Mouse (Mus musculus) left cerebral cortex, postnatal 36 days (tissue): ENCODE measurements around the gene Engase. TPM values are rescaled to one million over a fixed set of nuclear protein-coding genes. Genes with fewer than 3 reads are reported as not detected.

Experiments used
- DNase-seq, 2 experiments: peaks; one replicate each; pipeline ENCODE4 v3.0.0; 2021 to 2022; ENCODE audit warnings: low spot score in 2 of 2, mixed read lengths in 1 of 2
- intact Hi-C: fragments of 180-260 bp; cut with DNase I; formaldehyde crosslinking; loops from one replicate; pipeline ENCODE4 v1.15.1; 2025
- total RNA-seq, 2 experiments: library from RNA; stranded (reverse); gene quantifications; 2 replicates each; pipeline ENCODE4 v1.2.3; 2021

The Engase gene
- total RNA-seq, result 10 to 100 TPM; 10.8 to 11.1 TPM

DNA sequence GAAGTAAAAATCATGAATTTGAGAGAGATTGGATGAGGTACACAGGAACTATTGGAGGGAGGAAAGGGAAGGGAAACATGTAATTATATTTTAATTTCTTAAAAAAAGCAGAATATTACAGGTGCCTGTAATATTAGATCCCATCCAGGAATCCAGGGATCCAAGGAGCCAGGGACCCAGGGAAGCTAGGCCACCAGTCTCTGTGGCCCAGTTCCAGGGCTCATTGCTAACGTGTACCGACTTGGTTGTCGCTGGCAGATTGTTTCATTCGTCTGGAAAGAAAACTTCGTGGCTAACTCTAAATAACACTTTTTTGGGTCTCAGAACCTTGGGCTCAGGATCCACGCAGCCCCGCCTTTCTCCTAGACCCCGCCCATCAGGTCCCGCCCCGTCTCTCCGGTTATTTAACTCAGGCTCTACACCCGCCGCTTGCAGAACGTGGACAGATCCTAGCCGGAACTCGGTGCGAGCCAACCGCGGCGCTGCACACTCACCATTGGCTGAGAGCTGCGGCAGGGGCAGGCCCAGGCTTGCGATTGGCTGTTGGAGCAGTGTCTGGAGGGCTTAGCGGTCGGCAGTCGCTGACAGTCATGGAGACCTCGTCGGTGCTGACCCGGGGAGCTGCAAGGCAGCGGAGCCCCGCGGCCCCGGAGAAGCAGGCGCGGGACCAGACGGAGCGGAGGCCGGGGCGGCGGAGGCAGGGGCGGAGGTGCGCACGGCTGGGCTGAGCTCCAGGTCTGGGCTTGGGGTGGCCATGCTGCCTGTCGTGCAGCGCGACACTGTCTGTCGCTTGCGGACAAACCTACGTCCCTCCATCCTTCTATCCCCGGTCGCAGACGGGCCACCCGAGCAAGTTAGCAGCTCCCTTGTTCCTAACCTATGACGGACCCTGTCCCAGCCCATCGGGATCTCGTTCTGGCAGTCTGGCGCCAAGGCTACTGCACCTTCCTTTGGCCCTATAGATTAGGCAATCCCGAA lies at the start of gene Engase:
Gene Engase, plus strand, starts transcription at position 434 of the 978 bp plus-strand sequence.
- peak; percentile 97 to 98 for DNase-seq
- intact Hi-C loops, result no loop called here

GRCm38 (mm10) chr11:118427266-118427779 lies 49.3 kb upstream of the Engase start:
- intact Hi-C loops, result no loop called here
- no peak for DNase-seq

GRCm38 (mm10) chr11:118427986-118428385 lies 48.6 kb upstream of the Engase start, which contains the start of gene C1qtnf1:
Gene C1qtnf1 (plus strand): TSS chr11:118428203.
- DNase-seq, result no peak
- intact Hi-C loops, result no loop called here

DNA sequence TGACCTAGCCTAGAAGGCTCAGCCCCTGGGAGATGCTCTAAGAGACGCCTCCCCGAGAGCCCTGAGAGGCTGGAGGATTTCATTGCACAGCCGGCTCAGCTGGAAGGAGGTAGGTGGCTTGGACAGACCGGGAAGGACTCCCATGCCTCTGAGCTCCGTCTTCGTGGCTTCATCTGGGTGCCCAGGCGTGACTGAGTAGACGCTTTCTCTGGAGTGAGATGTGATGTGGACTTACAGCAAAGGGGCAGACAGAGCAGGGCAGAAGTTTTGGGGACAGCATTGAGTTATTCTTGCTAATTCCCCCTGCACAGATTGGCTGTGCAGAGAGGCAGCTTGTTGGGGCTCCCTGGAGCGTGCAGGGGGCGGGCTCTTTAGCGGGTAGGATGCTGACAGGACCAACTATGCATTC lies 48.2 kb upstream of the Engase start:
- DNase-seq, result no peak
- intact Hi-C loops, result no loop called here

GRCm38 (mm10) chr11:118428944-118429709 lies 47.5 kb upstream of the Engase start:
- DNase-seq, result no peak
- intact Hi-C loops, result no loop called here

DNA sequence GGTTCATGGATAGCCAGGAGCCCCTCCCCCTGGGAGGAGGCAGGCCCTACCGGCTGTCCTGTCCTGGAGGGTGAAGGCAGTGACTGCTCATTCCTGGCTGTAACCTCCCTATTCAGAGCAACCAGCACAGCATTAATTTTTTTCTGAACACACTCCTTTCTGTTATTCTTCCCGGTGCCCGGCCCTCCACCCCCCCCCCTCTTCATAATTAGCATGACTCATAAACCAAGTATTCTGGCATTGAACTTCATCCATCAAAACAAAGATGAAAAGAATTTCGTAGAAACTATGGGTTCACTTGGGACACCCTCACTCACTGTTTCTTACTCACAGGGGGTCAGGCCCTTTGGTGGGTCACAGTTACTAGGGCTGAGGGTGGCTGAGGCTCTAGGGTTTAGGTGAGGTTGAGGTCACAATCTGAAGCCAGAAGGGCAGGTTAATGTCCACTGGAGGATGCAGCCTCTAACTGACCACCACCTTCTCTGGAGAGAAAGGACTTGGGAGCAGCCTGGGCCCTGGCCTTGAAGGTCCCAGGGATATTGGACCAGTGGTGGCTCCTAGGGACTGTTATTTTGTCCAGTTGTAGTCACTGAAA lies 46.2 kb upstream of the Engase start:
- DNase-seq, result no peak
- intact Hi-C loops, result no loop called here

DNA sequence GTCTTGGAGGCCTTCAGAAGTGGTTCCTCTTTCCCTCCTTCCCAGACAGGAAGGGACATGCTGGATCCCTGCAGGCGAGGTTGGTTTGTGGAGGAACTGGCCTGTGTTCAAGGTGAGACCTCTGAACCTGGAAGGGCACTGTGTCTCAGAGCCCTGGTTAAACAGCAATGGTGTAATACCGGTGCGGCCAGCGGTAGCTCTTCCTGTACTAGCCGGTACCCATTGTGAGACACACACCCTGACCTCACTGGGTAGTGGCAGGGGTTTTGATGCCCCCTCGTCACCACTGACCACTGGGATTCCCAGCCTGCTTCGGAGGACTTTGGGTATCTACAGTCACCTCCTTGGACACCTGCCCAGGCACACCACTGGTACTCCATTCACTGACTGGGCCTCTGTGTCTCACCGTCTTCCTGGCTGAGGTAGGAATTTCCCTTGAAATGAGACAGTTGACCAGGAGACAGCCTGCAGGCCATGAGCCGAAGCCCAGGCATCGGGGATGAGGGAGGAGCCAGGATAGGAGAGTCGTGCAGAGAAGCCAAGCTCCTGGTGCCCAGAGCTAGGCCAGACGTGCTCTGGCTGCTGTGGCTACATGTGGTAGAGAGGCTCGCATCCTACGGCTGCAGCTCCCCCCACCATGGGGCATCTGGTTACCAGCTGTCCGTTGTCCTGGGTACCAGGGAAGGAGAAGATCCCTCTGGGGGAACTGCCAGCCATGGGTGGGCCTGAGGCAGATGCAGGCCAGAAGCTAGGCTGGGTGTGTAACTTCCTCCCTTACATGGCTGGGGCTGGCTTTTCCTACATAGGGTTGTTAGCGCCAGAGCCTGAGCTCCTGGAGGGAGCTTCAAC lies 45.3 kb upstream of the Engase start:
- intact Hi-C loops, result no loop called here
- DNase-seq, result no peak

DNA sequence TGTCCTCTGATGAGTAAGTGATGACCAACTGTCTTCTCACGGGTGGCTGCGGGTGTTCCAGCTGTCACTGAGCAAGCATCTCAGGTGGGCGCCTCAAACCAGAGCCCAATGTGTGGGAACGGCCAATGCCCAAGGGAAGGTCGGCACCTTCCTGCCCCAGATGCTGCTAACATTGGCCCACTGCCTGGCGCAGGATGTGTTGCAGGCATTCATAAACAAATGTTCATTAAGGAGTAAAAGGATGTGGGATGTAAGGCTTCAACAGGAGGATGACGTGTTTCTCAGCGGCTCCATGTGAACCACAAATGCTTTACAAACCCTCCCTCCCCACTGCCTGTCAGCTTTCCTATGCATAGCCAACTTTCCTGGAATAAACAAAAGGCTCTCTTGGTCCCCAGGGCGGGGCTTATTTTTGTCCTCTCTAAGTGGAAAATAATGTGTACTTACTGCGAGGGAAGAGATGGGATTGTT lies 43.2 kb upstream of the Engase start:
- intact Hi-C loops, result no loop called here
- no peak for DNase-seq

- intact Hi-C loops, result no loop called here
Observed at GRCm38 (mm10) chr11:118434093-118434492, 42.5 kb upstream of the Engase start.

GRCm38 (mm10) chr11:118436471-118436935 lies 40.1 kb upstream of the Engase start:
- intact Hi-C loops, result no loop called here
- DNase-seq, result no peak

More at GRCm38 (mm10) chr11:118434093-118434492, 42.5 kb upstream of the Engase start:
- DNase-seq, result no peak

- intact Hi-C loops, result no loop called here
- DNase-seq, result no peak
Observed at GRCm38 (mm10) chr11:118438665-118439414, 37.8 kb upstream of the Engase start.

- intact Hi-C loops, result loop anchor here (1.0 kb wide), 1 partner anchor 19 kb away; no protein-coding TSS in a partner anchor
- DNase-seq, result no peak
Observed at GRCm38 (mm10) chr11:118442691-118443090, 33.9 kb upstream of the Engase start.

DNA sequence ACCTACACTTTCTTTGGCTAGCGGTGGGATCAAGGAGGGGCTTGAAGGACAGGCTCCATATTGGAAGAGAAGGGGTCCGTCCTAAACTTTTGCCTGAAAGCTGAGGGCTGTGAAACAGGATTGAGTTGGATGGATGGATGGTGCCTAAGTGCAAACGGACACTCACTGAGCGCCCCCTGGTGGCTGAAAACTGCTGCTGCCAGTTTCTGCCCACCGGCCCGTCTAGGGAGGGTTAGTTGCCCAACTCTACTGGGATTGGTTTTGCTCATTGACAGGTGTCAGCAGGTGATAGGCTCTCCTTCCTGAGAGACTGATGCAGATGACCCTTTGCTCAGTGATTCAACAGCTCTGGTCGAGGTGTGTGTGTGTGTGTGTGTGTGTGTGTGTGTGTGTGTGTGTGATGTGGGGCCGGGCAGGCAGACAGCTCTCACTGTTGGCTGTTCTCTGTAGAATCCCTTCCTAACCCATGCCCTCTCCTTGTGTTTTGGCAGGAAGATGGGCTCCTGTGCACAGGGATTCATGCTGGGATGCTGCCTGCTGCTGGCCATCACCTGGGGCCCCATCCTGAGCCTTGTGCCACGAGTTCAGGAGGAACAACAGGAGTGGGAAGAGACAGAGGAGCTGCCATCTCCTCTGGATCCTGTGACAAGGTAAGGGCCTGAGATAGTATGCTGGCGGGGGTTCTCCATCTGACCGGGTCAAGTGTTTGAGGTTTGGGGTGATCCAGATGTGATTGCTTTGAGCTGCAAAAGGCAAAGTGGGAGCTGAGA lies 33.2 kb upstream of the Engase start:
- no peak for DNase-seq
- intact Hi-C loops, result loop anchor here (1.0 kb wide), 1 partner anchor 20 kb away; no protein-coding TSS in a partner anchor

- peak; percentile 55 to 58 for DNase-seq
- intact Hi-C loops, result loop anchor here (2.0 to 5.0 kb wide), 2 partner anchors 45 to 291 kb away; no protein-coding TSS in a partner anchor
Observed at GRCm38 (mm10) chr11:118445843-118446242, 30.8 kb upstream of the Engase start.

- intact Hi-C loops, result loop anchor here (2.0 to 5.0 kb wide), 2 partner anchors 43 to 290 kb away; no protein-coding TSS in a partner anchor
- no peak for DNase-seq
Observed at GRCm38 (mm10) chr11:118447346-118447745, 29.3 kb upstream of the Engase start.

- no peak for DNase-seq
- intact Hi-C loops, result loop anchor here (5.0 kb wide), 1 partner anchor 289 kb away; no protein-coding TSS in a partner anchor
Observed at GRCm38 (mm10) chr11:118448385-118448784, 28.2 kb upstream of the Engase start.

- intact Hi-C loops, result no loop called here
- no peak for DNase-seq
Observed at GRCm38 (mm10) chr11:118451211-118451610, 25.4 kb upstream of the Engase start.
